Mouse (Mus musculus): ENCODE measurements at regions not wholly inside any gene's neighbourhood (a gene's known extent, or its start where the extent isn't known, plus 50 kb on each side); places are given as distances from the start of the nearest gene placed in this dataset.

DNA sequence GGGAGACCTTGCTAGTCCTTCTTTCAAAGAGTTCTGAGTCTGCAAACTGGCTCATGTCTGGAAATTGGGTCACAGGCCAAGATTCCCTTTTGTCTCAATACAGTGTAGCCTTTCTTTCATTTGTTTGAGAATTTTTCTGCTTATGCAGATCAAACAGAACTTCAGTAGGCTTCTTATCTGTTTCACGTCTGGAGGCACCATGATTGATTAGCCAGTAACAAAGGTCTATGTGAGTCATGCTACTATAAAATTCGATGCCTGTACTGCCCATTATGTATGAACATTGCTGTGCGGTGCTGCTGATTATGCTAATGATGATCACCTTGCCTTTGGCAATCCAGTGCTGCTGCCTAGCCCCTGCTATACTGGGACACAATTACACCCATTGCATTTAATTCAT, 52.8 kb upstream of the Nyx start:
- TF ChIP-seq POLR2A (IDR thresholded peaks at IDR 0.05; ENCODE audit: low read depth, low read length) (no peak), CTCF (conservative IDR thresholded peaks at IDR 0.05; ENCODE audit: insufficient read depth, insufficient read length, low read depth, low read length) (no peak)
- Histone ChIP-seq H3K27ac (ENCODE audit: insufficient read depth, low read depth, low read length) (no peak overlapping the region), H3K4me1 (ENCODE audit: control insufficient read depth, insufficient read depth, low read length) (no peaks in the 10 kb centered on the region), H3K36me3 (ENCODE audit: control insufficient read depth, insufficient read depth, low read length) (no peaks in the 10 kb centered on the region), H3K27me3 (replicated peaks; ENCODE audit: control insufficient read depth, insufficient read depth, low read length) (no peaks in the 10 kb centered on the region), H3K4me3 (ENCODE audit: insufficient read depth, low read depth, low read length) (no peak overlapping the region)
- no peak for DNase-seq
- WGBS = 60% methylated on average over 3 of the region's 3 CpGs

All from kidney, adult 2 months (tissue).